Mouse (Mus musculus) testis, adult 2 months (tissue): ENCODE measurements around the gene Tgfbr1.

Experiments
- CTCF ChIP-seq: fragments of 200-500 bp; IDR thresholded peaks from 2 replicates; pipeline ENCODE4 v1.5.1; 2012; ENCODE audit warnings: low read depth, mild to moderate bottlenecking, inconsistent platforms, low read length, moderate library complexity; ENCODE audit not compliant: control insufficient read depth, insufficient read depth, insufficient replicate concordance
- POLR2A ChIP-seq: fragments of 200-500 bp; IDR thresholded peaks from 2 replicates; pipeline ENCODE4 v1.6.1; 2012; ENCODE audit warnings: low read depth, mild to moderate bottlenecking, inconsistent platforms, low read length, moderate library complexity; ENCODE audit not compliant: control insufficient read depth

GRCm38 (mm10) chr4:47324206-47324605 lies 28.8 kb upstream of the Tgfbr1 start:
- TF ChIP-seq POLR2A (no peak), CTCF (no peak)
